Mouse (Mus musculus) heart, adult 8-10 months (tissue): Measurements from ENCODE around the gene Gm45902. TPM values are rescaled to one million over a fixed set of nuclear protein-coding genes. Genes with fewer than 3 reads are reported as not detected.

Source experiments
- DNase-seq: peaks from one replicate; pipeline ENCODE4 v3.0.0; 2022; ENCODE audit warnings: low spot score
- total RNA-seq, 4 experiments: library from RNA; stranded (reverse); gene quantifications; 2 replicates each; pipeline ENCODE4 v1.2.4; 2022

Gm45902 gene
- 1 to 10 TPM in 3 of 4 experiments, under 1 TPM in 1; 0.98 to 1.4 (median 1.2) TPM for total RNA-seq

GRCm38 (mm10) chr2:3512552-3513454, at the start of gene Gm45902, which contains the start of the genes Hspa14 and Cdnf:
Gene Gm45902 (minus strand): TSS chr2:3512790.
Gene Hspa14 (minus strand): TSS chr2:3512814.
Gene Cdnf (plus strand): TSS chr2:3513030.
- DNase-seq: peak; percentile 98

GRCm38 (mm10) chr2:3546588-3546987, 34.0 kb upstream of the Gm45902 start:
- peak; percentile 16 for DNase-seq

DNA sequence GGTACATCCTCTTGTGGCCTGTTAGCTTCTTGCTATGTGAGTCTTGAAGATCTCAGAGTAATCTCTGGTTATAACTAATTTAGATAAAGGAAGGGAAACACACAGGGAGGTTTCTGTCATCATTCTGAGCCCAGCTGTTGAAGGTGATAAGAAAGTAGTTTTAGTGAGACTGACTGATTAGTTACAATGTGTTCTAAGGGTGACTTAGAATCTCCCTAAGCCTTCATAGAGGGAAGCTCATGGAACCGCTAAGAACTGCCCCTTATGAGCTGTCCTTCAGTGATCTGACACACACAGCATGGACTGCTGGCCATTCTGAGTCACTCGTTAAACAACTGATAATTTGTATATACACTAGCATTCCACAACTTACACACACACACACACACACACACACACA, 33.5 kb upstream of the Gm45902 start:
- no peak for DNase-seq

- no peak for DNase-seq
Measured at GRCm38 (mm10) chr2:3541307-3542079, 28.9 kb upstream of the Gm45902 start.

DNA sequence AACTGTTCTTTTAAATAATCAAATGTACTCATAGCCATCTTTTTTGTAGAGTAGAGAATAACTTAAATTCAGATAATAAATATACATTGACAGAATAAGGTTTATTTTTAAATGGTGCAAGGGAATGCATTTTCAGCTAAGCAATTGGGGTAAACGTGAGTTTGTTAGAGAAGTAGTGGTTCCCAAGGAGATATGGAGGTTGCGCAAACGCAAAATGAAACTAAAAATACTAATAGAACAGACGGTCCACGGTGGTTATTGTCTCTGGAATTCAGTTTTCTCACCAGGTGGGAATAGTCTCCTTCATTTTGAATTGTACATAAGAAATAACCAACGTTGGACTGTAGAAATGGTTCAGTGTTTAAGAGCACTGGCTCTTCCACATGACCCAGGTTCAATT, 13.7 kb upstream of the Gm45902 start:
- no peak for DNase-seq

- DNase-seq: no peak
Measured at GRCm38 (mm10) chr2:3522558-3522957, 10.0 kb upstream of the Gm45902 start.

DNA sequence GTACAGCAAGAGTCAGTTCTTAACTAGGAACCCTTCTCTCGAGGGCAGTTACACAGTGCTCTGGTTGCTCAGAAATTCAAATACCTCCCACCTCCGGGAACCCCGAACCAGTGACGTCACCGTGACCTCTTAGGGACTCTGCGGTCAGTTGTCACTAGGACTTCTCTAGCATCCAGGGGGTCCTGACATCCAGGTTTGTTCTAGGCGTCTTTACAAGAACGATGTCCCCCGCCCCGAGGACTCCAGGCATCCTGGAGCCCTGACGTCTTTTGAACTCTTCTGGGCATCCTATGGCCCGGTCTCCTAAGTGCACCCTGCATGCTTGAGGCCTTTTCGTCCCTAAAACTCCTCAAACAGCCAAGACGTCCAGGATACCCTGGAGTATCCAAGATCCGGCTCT, 514 bp downstream of the Gm45902 start:
- DNase-seq: no peak

DNA sequence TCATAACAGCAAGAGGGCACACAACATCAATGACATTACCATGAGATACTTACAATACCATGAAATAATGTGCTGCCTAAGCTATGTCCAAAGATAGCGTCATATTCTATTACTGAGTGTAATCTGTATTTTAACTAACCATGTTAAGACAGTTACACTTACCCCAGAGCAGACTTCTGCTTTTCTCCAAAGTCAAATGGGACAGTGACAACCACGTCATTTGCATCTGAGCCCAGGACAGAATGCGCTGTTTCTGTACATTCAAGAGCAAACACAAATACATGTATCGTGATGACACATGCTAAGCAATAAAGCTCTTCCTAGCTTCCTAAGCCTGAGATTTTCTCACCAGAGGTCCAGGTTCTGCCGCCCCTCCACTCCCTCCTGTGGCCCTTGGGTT, 11.7 kb downstream of the Gm45902 start:
- no peak for DNase-seq

GRCm38 (mm10) chr2:3499543-3499942, 13.0 kb downstream of the Gm45902 start:
- DNase-seq: no peak

- DNase-seq: no peak
Measured at GRCm38 (mm10) chr2:3493833-3494409, 18.7 kb downstream of the Gm45902 start.

GRCm38 (mm10) chr2:3489816-3490215, 22.8 kb downstream of the Gm45902 start:
- DNase-seq: no peak

GRCm38 (mm10) chr2:3480239-3480638, 32.4 kb downstream of the Gm45902 start:
- no peak for DNase-seq

DNA sequence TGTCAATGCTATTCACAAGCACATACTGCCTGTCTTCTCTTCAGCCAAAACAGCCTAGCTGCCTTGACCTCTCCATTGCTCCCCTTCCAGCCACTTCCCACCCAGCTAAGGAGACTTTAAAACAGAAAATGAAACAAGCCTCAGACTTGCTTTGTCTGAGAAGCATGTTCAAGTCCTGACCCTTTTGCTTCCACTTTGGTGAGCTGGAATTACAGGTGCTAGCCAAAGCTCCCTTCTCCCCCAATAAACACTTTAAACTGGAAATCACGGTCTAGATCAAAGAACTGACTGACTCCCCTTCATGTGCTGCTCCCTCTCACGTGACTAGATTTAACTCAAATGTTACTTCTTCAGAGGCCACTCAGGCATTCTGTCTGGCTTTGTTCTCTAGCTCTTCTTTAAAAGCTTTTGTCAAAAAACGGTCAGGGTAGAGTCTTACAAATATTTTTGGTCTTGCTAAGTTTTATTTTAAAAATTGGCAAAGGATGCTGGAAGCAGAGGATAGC, 36.8 kb downstream of the Gm45902 start:
- no peak for DNase-seq

- peak; percentile 96 for DNase-seq
Measured at GRCm38 (mm10) chr2:3474861-3475283, 37.7 kb downstream of the Gm45902 start, which contains the start of gene Suv39h2. Gene Suv39h2 (minus strand): TSS chr2:3475031.

DNA sequence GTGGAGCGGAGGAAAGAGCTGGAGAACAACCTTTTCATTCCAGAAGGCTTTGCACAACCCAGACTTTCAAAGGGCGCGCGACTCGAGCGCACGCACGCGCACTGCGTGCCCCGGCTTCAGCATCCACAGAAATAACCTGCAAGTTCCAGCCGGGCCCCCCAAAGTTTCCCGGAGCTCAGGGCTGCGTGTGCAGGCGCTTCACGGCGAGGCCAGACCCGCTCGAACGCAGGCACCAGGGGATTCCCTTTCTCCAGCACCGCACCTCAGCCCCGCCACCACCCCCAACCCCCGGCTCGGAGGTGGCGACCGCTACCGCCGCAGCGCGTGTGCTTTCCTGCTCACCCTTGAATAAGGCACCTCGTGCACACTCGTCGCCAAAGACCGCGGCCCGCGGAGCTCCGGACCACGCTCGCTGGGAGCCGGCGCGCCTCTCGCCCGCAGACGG, 38.2 kb downstream of the Gm45902 start:
- DNase-seq: peak; percentile 41

DNA sequence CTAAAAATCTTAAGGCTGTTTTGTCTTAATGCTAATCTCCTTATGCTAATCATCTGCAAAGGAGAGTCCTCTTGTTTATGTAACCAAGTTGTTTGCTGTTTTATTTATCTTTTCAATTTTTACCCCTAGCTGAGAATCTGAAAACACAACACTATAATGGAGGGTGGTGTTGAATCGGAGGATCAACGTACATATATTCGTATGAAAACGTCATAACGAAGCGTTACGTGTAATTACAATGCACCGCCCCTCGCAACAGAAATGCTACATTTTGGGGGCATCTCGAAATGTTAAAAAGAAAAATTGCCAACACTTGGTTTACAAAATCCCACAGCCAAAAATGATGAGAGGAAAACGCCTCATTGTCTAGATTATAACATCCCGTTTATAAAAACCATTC, 38.7 kb downstream of the Gm45902 start:
- DNase-seq: no peak

DNA sequence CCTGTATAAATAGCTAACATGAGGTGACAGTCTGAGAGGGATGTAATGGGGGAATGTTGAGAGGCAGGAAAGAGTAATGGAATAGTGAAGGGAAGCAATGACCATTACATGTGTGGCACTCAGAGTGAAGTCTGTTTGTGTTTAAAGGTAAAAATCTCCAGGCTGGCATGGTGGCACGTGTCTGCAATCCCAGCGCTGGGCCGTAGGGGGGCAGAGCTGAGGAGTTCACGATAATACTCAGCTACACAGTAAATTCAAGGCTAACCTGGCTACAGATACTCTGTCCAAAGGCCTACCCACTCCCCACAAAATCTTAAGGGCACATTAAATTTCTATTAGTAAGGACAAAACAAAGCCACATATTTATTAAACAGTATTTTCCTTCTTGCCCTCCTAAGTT, 56.0 kb downstream of the Gm45902 start:
- no peak for DNase-seq
